Mouse (Mus musculus): ENCODE data around the gene Suco. TPM values are rescaled to one million over a fixed set of nuclear protein-coding genes. Genes with fewer than 3 reads are reported as not detected.
A peak's percentile ranks its signal among the peaks of the same experiment; 100 is the strongest.

The Suco gene
- polyA plus RNA-seq (2012; ENCODE audit: insufficient read depth, insufficient read length, missing spikeins), result 6.0 and 9.2 TPM in 2 replicates

DNA sequence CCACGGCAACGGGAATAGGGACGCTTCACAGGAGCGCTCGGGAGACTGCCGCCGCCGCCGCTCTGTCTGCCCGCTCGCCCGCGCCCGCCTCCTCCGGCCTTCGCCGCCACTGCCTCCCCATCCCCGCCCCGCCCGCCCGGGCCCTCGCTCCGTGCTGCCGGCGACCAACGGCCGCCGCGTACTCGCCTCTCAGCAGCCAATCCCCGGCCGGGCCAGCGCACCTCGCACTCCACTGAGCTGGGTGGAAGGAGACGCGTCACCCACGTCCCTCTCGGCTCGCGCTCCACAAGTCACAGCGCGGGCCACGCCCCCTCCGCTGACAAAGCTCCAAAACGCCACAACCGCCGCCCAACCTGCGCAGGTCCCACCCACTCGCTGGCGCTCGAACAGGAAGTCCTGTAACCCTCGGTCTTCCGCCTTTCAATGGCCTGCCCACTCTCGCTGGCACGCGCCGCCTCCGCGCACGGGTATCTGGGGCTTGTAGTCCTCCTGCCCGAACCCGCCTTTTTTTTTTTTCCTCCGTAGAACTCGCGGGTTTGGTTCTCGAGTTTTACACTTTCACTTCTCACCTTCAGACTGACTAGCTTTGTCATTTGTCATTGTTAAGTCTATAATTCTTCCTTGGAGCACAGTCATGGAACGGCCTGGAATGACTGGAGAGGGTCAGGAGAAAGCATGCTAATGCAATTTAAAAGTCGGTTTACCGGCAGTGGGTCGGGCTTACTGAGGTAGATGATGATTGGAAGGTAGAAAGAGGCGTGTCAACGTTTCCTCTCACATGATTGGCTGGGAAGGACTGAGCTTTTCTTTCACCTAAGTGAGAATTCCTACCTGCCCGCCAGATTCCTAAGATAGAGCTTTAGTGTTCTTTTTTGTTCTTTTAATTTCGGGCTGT, at the start of gene Suco:
Suco (minus strand) TSS at position 130 of the 895 bp plus-strand sequence.
- Histone ChIP-seq H3K4me3 (ENCODE audit: insufficient read depth, low read depth, low read length) (peak within 1 kb of the TSS; percentile 84), H3K27ac (replicated peaks; ENCODE audit: low read depth, low read length) (peak within 1 kb of the TSS; percentile 84), H3K4me1 (ENCODE audit: control insufficient read depth, insufficient read depth, insufficient read length, low read length) (no peaks in the 10 kb centered on the region)

GRCm38 (mm10) chr1:161925281-161925805, 48.9 kb upstream of the Suco start:
- H3K27ac ChIP-seq (replicated peaks; ENCODE audit: low read depth, low read length), result no peak overlapping the region
- no peak overlapping the region for H3K4me3 ChIP-seq (ENCODE audit: insufficient read depth, low read depth, low read length)
- H3K4me1 ChIP-seq (ENCODE audit: control insufficient read depth, insufficient read depth, insufficient read length, low read length), result no peaks in the 10 kb centered on the region

- Histone ChIP-seq H3K27ac (replicated peaks; ENCODE audit: low read depth, low read length) (no peak overlapping the region), H3K4me3 (ENCODE audit: insufficient read depth, low read depth, low read length) (no peak overlapping the region), H3K4me1 (ENCODE audit: control insufficient read depth, insufficient read depth, insufficient read length, low read length) (no peaks in the 10 kb centered on the region)
These were observed 47.8 kb upstream of the Suco start for GRCm38 (mm10) chr1:161924321-161924720.

DNA sequence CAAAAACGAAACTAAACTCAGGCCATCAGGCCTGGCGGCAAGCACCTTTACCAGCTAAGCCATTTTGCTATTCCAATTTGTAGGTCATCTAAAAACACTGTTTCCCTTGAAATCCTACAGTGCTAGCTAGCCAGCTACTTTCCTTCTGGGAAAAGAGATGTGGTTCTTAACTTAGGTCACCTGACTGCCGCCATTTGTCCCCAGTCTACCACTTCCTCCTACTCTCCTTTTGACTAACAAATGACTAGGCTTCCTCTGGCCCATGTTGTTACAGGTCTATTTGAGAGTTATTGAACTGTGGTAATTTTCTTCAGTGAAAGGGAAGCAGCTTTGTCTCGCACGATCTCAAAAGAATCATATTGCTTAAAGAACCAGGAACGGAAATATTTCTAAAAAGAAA, 45.4 kb upstream of the Suco start:
- H3K4me3 ChIP-seq (ENCODE audit: insufficient read depth, low read depth, low read length), result no peak overlapping the region
- H3K27ac ChIP-seq (replicated peaks; ENCODE audit: low read depth, low read length), result no peak overlapping the region
- H3K4me1 ChIP-seq (ENCODE audit: control insufficient read depth, insufficient read depth, insufficient read length, low read length), result no peaks in the 10 kb centered on the region

- Histone ChIP-seq H3K4me3 (ENCODE audit: insufficient read depth, low read depth, low read length) (no peak overlapping the region), H3K4me1 (ENCODE audit: control insufficient read depth, insufficient read depth, insufficient read length, low read length) (no peaks in the 10 kb centered on the region), H3K27ac (replicated peaks; ENCODE audit: low read depth, low read length) (no peak overlapping the region)
These were observed 44.3 kb upstream of the Suco start for GRCm38 (mm10) chr1:161920475-161921454.

DNA sequence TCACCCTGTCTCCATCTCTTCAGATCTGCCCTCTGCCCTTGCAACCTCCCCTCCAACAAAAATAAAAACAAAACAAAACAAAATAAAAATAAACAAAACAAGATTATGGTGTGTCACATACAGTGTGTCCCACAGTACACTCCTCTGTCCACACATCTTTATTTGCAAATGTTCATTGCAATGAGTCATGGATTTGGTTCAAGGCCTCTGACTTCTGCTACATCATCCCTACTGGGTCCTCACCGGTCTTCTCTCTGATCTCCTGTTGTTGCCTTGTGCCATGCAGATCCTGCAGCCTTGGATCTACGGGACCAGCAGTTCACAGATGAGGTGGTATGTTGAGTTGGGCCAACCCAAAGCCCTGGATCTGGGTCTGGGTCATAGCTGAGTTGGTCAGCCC, 43.1 kb upstream of the Suco start:
- Histone ChIP-seq H3K27ac (replicated peaks; ENCODE audit: low read depth, low read length) (no peak overlapping the region), H3K4me1 (ENCODE audit: control insufficient read depth, insufficient read depth, insufficient read length, low read length) (no peaks in the 10 kb centered on the region), H3K4me3 (ENCODE audit: insufficient read depth, low read depth, low read length) (no peak overlapping the region)

DNA sequence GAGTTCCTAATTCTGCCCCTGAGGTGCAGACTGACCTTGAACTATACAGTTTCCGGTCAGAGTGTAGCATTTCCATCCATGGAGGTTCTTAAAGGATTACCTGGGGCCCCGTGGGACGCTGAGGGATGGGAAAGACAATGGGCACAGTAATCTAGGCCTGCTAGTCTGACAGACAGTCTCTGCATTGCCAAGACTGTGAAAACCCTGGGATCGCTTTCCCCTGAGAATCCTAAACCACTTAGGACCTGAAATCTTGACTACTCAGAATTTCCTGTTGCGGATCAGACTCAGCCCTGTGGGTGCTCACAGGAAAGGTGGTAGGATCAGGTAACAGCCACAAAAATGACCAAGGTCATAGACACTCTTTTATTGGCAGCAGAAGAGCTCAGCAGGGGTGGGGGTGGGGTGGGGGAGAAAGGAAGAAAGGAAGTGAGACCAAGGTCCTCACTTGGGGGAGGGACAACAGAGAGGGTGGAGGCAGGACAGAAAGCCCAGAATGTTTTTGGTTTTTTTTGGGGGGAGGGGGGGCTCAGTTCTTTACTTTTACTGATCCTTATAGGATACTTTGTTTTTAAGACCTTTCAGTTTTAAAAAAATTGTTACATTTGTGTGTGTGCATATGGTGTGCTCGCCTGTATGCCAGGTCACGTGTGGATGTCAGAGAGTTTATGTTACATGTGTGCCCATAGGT, 42.3 kb upstream of the Suco start:
- no peak overlapping the region for H3K27ac ChIP-seq (replicated peaks; ENCODE audit: low read depth, low read length)

DNA sequence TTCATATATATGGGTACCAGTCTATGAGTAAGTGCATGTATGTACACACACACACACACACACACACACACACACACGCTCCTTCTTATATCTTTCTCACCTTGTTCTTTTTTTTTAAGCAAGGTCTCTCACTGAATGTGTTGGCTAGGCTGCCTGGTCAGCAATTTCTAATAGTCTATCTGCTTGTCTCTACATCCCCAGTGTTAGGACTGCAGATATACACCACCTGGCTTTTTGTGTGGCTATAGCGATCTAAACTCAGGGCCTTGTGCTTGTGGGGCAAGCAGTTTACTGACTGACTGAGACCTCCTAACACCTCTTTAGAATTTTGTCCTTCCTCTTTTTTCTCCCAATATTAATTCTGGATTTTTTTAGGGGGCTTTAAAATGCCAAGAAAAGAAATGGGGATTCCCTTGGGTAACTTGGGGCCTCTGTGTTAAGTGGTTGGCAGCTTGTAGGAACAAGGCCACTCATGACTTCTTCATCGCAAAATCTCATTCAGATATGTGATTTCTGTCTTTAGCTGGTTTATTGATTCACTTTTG, 41.5 kb upstream of the Suco start:
- peaks cover 3% of the 10 kb centered on the region; the same call in 1 of the 2 replicates for H3K4me1 ChIP-seq (ENCODE audit: control insufficient read depth, insufficient read depth, insufficient read length, low read length)
- no peak overlapping the region for H3K4me3 ChIP-seq (ENCODE audit: insufficient read depth, low read depth, low read length)
- no peak overlapping the region for H3K27ac ChIP-seq (replicated peaks; ENCODE audit: low read depth, low read length)

More for the DNA sequence above, 42.3 kb upstream of the Suco start:
- no peak overlapping the region for H3K4me3 ChIP-seq (ENCODE audit: insufficient read depth, low read depth, low read length)
- no peaks in the 10 kb centered on the region; the same call in 1 of the 2 replicates for H3K4me1 ChIP-seq (ENCODE audit: control insufficient read depth, insufficient read depth, insufficient read length, low read length)

- Histone ChIP-seq H3K27ac (replicated peaks; ENCODE audit: low read depth, low read length) (no peak overlapping the region), H3K4me3 (ENCODE audit: insufficient read depth, low read depth, low read length) (no peak overlapping the region), H3K4me1 (ENCODE audit: control insufficient read depth, insufficient read depth, insufficient read length, low read length) (peaks cover 3% of the 10 kb centered on the region; the same call in 1 of the 2 replicates)
These were observed 39.6 kb upstream of the Suco start for GRCm38 (mm10) chr1:161916036-161916435.

DNA sequence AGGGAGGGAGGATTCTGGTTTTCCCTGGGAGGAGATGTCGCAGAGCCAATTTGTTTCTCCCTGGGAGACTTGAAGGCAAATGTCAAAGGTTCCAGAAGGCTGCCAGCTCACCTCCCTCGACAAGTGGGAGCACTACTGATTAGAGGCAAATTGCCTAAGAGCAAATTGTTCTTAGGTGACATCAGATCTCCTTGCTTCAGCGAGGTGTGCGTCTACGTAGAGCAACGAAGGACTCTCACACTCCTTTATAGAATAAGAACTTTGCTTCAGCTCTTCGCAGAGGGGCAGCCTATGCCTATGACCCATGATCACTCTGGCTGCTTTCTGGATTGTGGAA, 37.1 kb upstream of the Suco start:
- no peak overlapping the region for H3K27ac ChIP-seq (replicated peaks; ENCODE audit: low read depth, low read length)
- peaks cover 3% of the 10 kb centered on the region; the same call in 1 of the 2 replicates for H3K4me1 ChIP-seq (ENCODE audit: control insufficient read depth, insufficient read depth, insufficient read length, low read length)

DNA sequence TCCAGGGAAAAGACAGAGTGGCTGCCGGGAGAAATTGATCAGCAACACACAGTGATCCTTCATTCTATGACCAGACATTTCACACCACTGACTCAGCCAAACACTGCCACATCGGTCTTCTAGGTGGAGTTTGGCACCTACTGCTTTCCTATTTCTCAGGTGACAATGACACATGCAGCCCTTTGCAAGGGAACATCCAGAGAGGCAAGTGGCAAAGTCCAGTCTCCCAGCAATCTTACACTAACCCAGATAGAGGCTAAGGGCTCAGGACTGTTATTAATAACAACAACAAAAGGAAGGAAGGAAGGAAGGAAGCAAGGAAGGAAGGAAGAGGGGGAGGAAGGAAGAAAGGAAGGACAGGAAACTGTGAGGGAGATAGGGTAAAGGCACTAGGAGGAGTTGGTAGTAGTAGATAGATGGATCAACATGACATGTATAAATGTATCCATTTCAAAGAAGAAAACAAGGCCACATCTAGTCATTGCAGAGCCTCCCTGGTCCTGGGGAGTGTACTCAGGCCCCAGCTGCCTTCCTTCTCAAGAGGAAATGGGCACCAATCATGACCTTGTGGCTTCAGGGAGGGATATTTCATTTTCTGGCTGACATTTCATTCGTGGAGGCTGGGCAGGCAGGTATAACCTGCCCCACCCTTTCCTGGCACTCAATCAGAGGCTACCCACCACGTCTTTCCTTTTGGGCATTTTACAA, 36.6 kb upstream of the Suco start:
- Histone ChIP-seq H3K27ac (replicated peaks; ENCODE audit: low read depth, low read length) (no peak overlapping the region), H3K4me3 (ENCODE audit: insufficient read depth, low read depth, low read length) (no peak overlapping the region), H3K4me1 (ENCODE audit: control insufficient read depth, insufficient read depth, insufficient read length, low read length) (peaks cover 3% of the 10 kb centered on the region; the same call in 1 of the 2 replicates)

More for the DNA sequence above, 37.1 kb upstream of the Suco start:
- no peak overlapping the region for H3K4me3 ChIP-seq (ENCODE audit: insufficient read depth, low read depth, low read length)

GRCm38 (mm10) chr1:161909074-161909473, 32.6 kb upstream of the Suco start:
- Histone ChIP-seq H3K4me3 (ENCODE audit: insufficient read depth, low read depth, low read length) (no peak overlapping the region), H3K4me1 (ENCODE audit: control insufficient read depth, insufficient read depth, insufficient read length, low read length) (peaks cover 3% of the 10 kb centered on the region; the same call in 1 of the 2 replicates), H3K27ac (replicated peaks; ENCODE audit: low read depth, low read length) (no peak overlapping the region)

- Histone ChIP-seq H3K4me1 (ENCODE audit: control insufficient read depth, insufficient read depth, insufficient read length, low read length) (no peaks in the 10 kb centered on the region; the same call in 1 of the 2 replicates), H3K27ac (replicated peaks; ENCODE audit: low read depth, low read length) (no peak overlapping the region), H3K4me3 (ENCODE audit: insufficient read depth, low read depth, low read length) (no peak overlapping the region)
These were observed 31.4 kb upstream of the Suco start for GRCm38 (mm10) chr1:161907795-161908457.

Data from brown adipose tissue, adult 24 weeks (tissue).